Mouse (Mus musculus) right cerebral cortex, postnatal 10 days (tissue): ENCODE data around the gene Gm8180.
A peak's percentile ranks its signal among the peaks of the same experiment; 100 is the strongest.
"Not testable (repeated sequence)": the region's sequence is repeated elsewhere in the genome, so short reads cannot be mapped to it uniquely, and the experiment has no call there.

ENCODE experiments used
- DNase-seq, 2 experiments: peaks; one replicate each; pipeline ENCODE4 v3.0.0; 2021; ENCODE audit warnings: low spot score in 2 of 2

Gene Gm8180

GRCm38 (mm10) chr14:43784645-43785044 is at the start of gene Gm8180:
TSS of gene Gm8180 (minus strand) at chr14:43784745.
- DNase-seq: not testable (repeated sequence)

- DNase-seq: not testable (repeated sequence)
These were observed 45.8 kb upstream of the Gm8180 start for GRCm38 (mm10) chr14:43830385-43830784.

GRCm38 (mm10) chr14:43824176-43824575 is 39.6 kb upstream of the Gm8180 start:
- not testable (repeated sequence) for DNase-seq

- not testable (repeated sequence) for DNase-seq
These were observed 37.3 kb upstream of the Gm8180 start for GRCm38 (mm10) chr14:43821869-43822268.

- DNase-seq: peak; percentile 39 to 54
These were observed 27.9 kb upstream of the Gm8180 start for GRCm38 (mm10) chr14:43812458-43812857.

- DNase-seq: not testable (repeated sequence)
These were observed 23.6 kb upstream of the Gm8180 start for GRCm38 (mm10) chr14:43808142-43808541.

GRCm38 (mm10) chr14:43804435-43804834 is 19.9 kb upstream of the Gm8180 start:
- not testable (repeated sequence) for DNase-seq

- peak in 1 of 2 experiments; percentile 13 for DNase-seq
These were observed 12.4 kb upstream of the Gm8180 start for GRCm38 (mm10) chr14:43796905-43797470.

- DNase-seq: no peak
These were observed 11.7 kb upstream of the Gm8180 start for GRCm38 (mm10) chr14:43796069-43796904.

GRCm38 (mm10) chr14:43793811-43794210 is 9.3 kb upstream of the Gm8180 start:
- peak in 1 of 2 experiments; percentile 14 for DNase-seq

GRCm38 (mm10) chr14:43747566-43747965 is 37.0 kb downstream of the Gm8180 start, which contains the start of gene Gm6526:
TSS of gene Gm6526 (plus strand) at chr14:43747866.
- not testable (repeated sequence) for DNase-seq
